Mouse (Mus musculus) thymus, postnatal 0 days (tissue): ENCODE measurements around the gene Ino80b. TPM values are rescaled to one million over a fixed set of nuclear protein-coding genes. Genes with fewer than 3 reads are reported as not detected.
A peak's percentile ranks its signal among the peaks of the same experiment; 100 is the strongest.

Experiments used
- DNase-seq: peaks from one replicate; pipeline ENCODE4 v3.0.0-alpha.2; 2015; ENCODE audit warnings: low spot score
- microRNA counts: library from miRNA; unstranded; fragments of <30 nt; microRNA quantifications from one replicate; lab custom pipeline; 2015
- microRNA-seq: library from miRNA; unstranded; fragments of <30 nt; microRNA quantifications from one replicate; pipeline ENCODE4, GENCODE M21; 2016; ENCODE audit warnings: borderline number of aligned reads
- polyA plus RNA-seq: library from polyadenylated mRNA; unstranded; fragments of >200 nt; fragmentation: Nextera tagmentation; extraction: Ambion mirVana; gene quantifications from 2 replicates; pipeline ENCODE4 v1.2.1, GENCODE M21; 2015

The Ino80b gene
- polyA plus RNA-seq, 1 experiment from 2014 or later, result 17.9 TPM

GRCm38 (mm10) chr6:83087205-83087925, 37.9 kb downstream of the Ino80b start:
- DNase-seq, result no peak

- no peak for DNase-seq
Measured at GRCm38 (mm10) chr6:83086121-83087035, 38.9 kb downstream of the Ino80b start, which contains the start of gene Lbx2. Gene Lbx2, plus strand, starts transcription at chr6:83086367.

GRCm38 (mm10) chr6:83084477-83084876, 40.8 kb downstream of the Ino80b start:
- no peak for DNase-seq

GRCm38 (mm10) chr6:83083497-83083896, 41.7 kb downstream of the Ino80b start:
- DNase-seq, result no peak

- DNase-seq, result no peak
Measured at GRCm38 (mm10) chr6:83080210-83080609, 45.0 kb downstream of the Ino80b start.

GRCm38 (mm10) chr6:83078324-83078858, 46.8 kb downstream of the Ino80b start:
- peak; percentile 99 for DNase-seq

GRCm38 (mm10) chr6:83077630-83078323, 47.5 kb downstream of the Ino80b start, which contains the start of gene Pcgf1:
Gene Pcgf1, plus strand, starts transcription at chr6:83077869.
- DNase-seq, result no peak

GRCm38 (mm10) chr6:83074979-83075378, 50.3 kb downstream of the Ino80b start:
- peak; percentile 49 for DNase-seq

MicroRNAs encoded within 50 kb of the gene (microRNA counts, 519-probe panel; counts per million panel counts)
- 473 counts per million, percentile 71 among the panel's probes with 10 or more counts for microRNA mmu-miR-3470a+mmu-miR-3470b (lab: Ali Mortazavi, UCI)

Small RNA genes within 50 kb of the gene (microRNA-seq; reads per million reads assigned to microRNA genes)
- not detected for gene Mir3470a

Other genes with a start within 250 kb of the Ino80b start
- gene Sema4f, start 185.7 kb downstream of the Ino80b start, polyA plus RNA-seq, result 1.3 and 1.4 TPM in 2 replicates
- gene M1ap, start 178.5 kb downstream of the Ino80b start, polyA plus RNA-seq, result 0.81 and 1.5 TPM in 2 replicates
- gene Dok1, start 92.0 kb downstream of the Ino80b start, polyA plus RNA-seq, result 26.2 and 26.5 TPM in 2 replicates
- gene Loxl3, start 91.3 kb downstream of the Ino80b start, polyA plus RNA-seq, result 1.4 and 1.5 TPM in 2 replicates
- 197 and 202 TPM in 2 replicates for gene Aup1, start 70.9 kb downstream of the Ino80b start, polyA plus RNA-seq
- gene Htra2, start 70.2 kb downstream of the Ino80b start, polyA plus RNA-seq, result 54.4 and 55.1 TPM in 2 replicates
- 0.96 and 1.4 TPM in 2 replicates for gene Dqx1, start 67.6 kb downstream of the Ino80b start, polyA plus RNA-seq
- gene Tlx2, start 55.1 kb downstream of the Ino80b start, polyA plus RNA-seq, result 0.23 TPM in 1 of 2 replicates, not detected in the other
- gene Pcgf1, start 47.6 kb downstream of the Ino80b start, polyA plus RNA-seq, result 27.8 and 30.3 TPM in 2 replicates
- 0.51 and 0.95 TPM in 2 replicates for gene Lbx2, start 39.1 kb downstream of the Ino80b start, polyA plus RNA-seq
- gene Ccdc142, start 23.8 kb downstream of the Ino80b start, polyA plus RNA-seq, result 2.4 and 2.8 TPM in 2 replicates
- 2.4 and 2.7 TPM in 2 replicates for gene Gm42688, start 23.8 kb downstream of the Ino80b start, polyA plus RNA-seq
- 101 and 107 TPM in 2 replicates for gene Mrpl53, start 16.4 kb downstream of the Ino80b start, polyA plus RNA-seq
- 39.9 and 42.0 TPM in 2 replicates for gene Mogs, start 9.9 kb downstream of the Ino80b start, polyA plus RNA-seq
- 69.7 and 71.1 TPM in 2 replicates for gene Wbp1, start 3.9 kb downstream of the Ino80b start, polyA plus RNA-seq
- 29.1 and 30.9 TPM in 2 replicates for gene Rtkn, start 10.0 kb upstream of the Ino80b start, polyA plus RNA-seq
- 0.67 and 0.95 TPM in 2 replicates for gene Wdr54, start 31.0 kb upstream of the Ino80b start, polyA plus RNA-seq
- 0.21 and 0.44 TPM in 2 replicates for gene 1700003E16Rik, start 31.0 kb upstream of the Ino80b start, polyA plus RNA-seq
- gene Dctn1, start 40.5 kb upstream of the Ino80b start, polyA plus RNA-seq, result 62.8 and 64.5 TPM in 2 replicates
- gene Slc4a5, start 94.4 kb upstream of the Ino80b start, polyA plus RNA-seq, result 0.07 and 0.17 TPM in 2 replicates
- 40.7 and 48.6 TPM in 2 replicates for gene Mthfd2, start 200.5 kb upstream of the Ino80b start, polyA plus RNA-seq
- 71.5 and 73.4 TPM in 2 replicates for gene Mob1a, start 200.6 kb upstream of the Ino80b start, polyA plus RNA-seq
- 216 and 226 TPM in 2 replicates for gene Bola3, start 223.7 kb upstream of the Ino80b start, polyA plus RNA-seq